Mouse (Mus musculus): Measurements from ENCODE around the gene Cic. TPM values are rescaled to one million over a fixed set of nuclear protein-coding genes. Genes with fewer than 3 reads are reported as not detected.

Cic gene
- polyA plus RNA-seq, 1 experiment from 2014 or later, result 29.5 TPM

GRCm38 (mm10) chr7:25279861-25280791, 12.6 kb downstream of the Cic start:
- 0% methylated on average over 6 of the region's 6 CpGs for WGBS
- H3K4me2 ChIP-seq, result peak overlapping the region; percentile 89
- H3K27me3 ChIP-seq, result no peaks in the 10 kb centered on the region
- peaks cover 5% of the 10 kb centered on the region for H3K36me3 ChIP-seq
- H3K4me1 ChIP-seq, result peaks cover 65% of the 10 kb centered on the region
- peak overlapping the region; percentile 100 for H3K27ac ChIP-seq
- no peaks in the 10 kb centered on the region for H3K9me3 ChIP-seq
- peak overlapping the region; percentile 76 for H3K9ac ChIP-seq
- peak; percentile 2 for ATAC-seq (ENCODE audit: borderline replicate concordance, extremely low read depth, low FRiP score, low TSS enrichment)
- H3K4me3 ChIP-seq, result peak overlapping the region; percentile 84

DNA sequence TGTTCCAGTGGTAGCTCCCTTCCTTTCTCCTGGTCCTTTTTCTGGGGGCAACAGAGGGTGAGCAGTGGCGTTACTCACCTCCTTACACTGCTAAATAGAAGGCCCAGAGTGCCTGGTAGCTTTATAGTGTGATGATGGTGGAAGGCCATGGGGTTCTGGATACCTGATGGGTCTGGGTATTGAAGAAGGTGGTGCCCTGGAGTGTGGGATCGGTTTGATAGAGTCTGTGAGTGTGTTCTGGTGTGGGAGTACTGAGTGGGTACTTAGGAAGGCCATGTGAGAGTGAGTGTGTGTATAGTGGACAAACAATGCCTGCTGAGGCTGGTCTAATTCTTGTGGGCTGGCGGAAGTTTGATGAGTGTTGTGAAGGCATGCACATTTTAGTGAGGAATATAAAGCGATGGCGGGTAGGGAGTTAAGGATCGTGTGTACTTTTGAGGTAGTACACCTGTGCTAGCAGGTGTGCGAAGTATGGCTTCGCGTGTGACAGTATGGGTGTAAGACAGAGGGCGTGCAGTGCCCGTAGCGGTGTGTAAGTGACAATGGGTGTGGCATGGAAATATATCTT, 13.7 kb downstream of the Cic start:
- Histone ChIP-seq H3K4me3 (peak overlapping the region; percentile 84), H3K9ac (peak overlapping the region; percentile 76), H3K27ac (peak overlapping the region; percentile 100), H3K27me3 (no peaks in the 10 kb centered on the region), H3K36me3 (peaks cover 16% of the 10 kb centered on the region), H3K4me2 (peak overlapping the region; percentile 89), H3K9me3 (no peaks in the 10 kb centered on the region), H3K4me1 (peaks cover 61% of the 10 kb centered on the region)
- 8% methylated on average over 12 of the region's 12 CpGs for WGBS
- no peak; the same call in 1 of the 2 replicates for ATAC-seq (ENCODE audit: borderline replicate concordance, extremely low read depth, low FRiP score, low TSS enrichment)

GRCm38 (mm10) chr7:25281734-25282601, 14.5 kb downstream of the Cic start:
- WGBS, result 1% methylated on average over 69 of the region's 108 CpGs
- peaks cover 58% of the 10 kb centered on the region for H3K4me1 ChIP-seq

DNA sequence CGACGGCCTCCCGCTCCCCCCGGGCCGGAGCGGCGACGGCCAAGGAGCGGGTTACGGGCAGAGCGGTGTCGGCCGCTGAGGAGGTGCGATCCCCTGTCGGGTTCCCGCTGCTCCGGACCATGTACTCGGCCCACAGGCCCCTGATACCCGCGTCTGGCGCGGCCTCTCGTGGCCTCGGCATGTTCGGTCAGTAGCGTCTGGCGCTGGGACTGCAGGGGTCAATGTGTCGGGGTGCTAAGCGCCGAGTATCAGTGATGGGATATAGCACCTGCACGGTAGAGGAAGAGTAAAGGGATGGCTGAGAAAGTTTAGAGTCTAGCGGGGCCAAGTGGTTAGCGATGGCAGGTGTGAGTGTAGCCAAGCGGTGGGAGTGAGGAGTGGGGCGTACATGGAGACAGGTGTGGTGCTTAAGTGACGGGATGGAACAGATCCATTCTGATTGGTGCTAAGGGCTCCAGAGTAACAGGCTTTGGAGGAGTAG, 15.3 kb downstream of the Cic start:
- Histone ChIP-seq H3K4me1 (peaks cover 50% of the 10 kb centered on the region), H3K9ac (peak overlapping the region; percentile 85), H3K4me3 (peak overlapping the region; percentile 84), H3K4me2 (peak overlapping the region; percentile 89), H3K27me3 (no peaks in the 10 kb centered on the region), H3K36me3 (peaks cover 32% of the 10 kb centered on the region), H3K9me3 (no peaks in the 10 kb centered on the region), H3K27ac (peak overlapping the region; percentile 100)
- peak; percentile 4; the same call in 1 of the 2 replicates for ATAC-seq (ENCODE audit: borderline replicate concordance, extremely low read depth, low FRiP score, low TSS enrichment)
- WGBS, result under 1% methylated on average over 33 of the region's 36 CpGs

More at GRCm38 (mm10) chr7:25281734-25282601, 14.5 kb downstream of the Cic start:
- peak overlapping the region; percentile 84 for H3K4me3 ChIP-seq
- H3K27me3 ChIP-seq, result no peaks in the 10 kb centered on the region
- peak overlapping the region; percentile 85 for H3K9ac ChIP-seq
- no peaks in the 10 kb centered on the region for H3K9me3 ChIP-seq
- ATAC-seq (ENCODE audit: borderline replicate concordance, extremely low read depth, low FRiP score, low TSS enrichment), result peak; percentile 80
- peak overlapping the region; percentile 100 for H3K27ac ChIP-seq
- peak overlapping the region; percentile 89 for H3K4me2 ChIP-seq
- H3K36me3 ChIP-seq, result peaks cover 23% of the 10 kb centered on the region

DNA sequence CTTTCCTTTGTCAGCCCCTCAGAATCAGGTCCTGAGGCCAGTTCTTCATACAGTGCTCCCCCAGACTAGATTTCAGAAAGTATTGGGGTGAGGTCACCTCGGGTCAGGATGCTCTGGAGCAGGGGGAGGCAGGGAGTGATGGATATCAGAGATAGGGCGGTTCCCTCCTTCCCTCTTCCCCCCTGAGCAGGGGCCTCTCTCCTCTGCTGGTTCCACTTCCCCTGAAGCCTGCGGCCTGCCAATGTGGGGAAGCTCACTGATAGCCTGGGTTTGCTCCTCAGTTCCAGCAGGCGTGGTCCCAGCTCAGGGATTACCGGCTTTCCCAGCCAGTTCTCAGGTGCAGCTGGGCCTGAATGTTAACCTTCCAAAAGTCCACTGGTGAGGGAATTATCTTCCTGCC, 16.1 kb downstream of the Cic start:
- Histone ChIP-seq H3K4me3 (peak overlapping the region; percentile 84), H3K4me1 (peaks cover 47% of the 10 kb centered on the region), H3K4me2 (peak overlapping the region; percentile 89), H3K36me3 (peaks cover 40% of the 10 kb centered on the region), H3K27me3 (no peaks in the 10 kb centered on the region), H3K9me3 (no peaks in the 10 kb centered on the region), H3K9ac (peak overlapping the region; percentile 85), H3K27ac (peak overlapping the region; percentile 100)
- WGBS, result 7% methylated on average over 5 of the region's 5 CpGs
- ATAC-seq (ENCODE audit: borderline replicate concordance, extremely low read depth, low FRiP score, low TSS enrichment), result no peak

GRCm38 (mm10) chr7:25284171-25284570, 16.7 kb downstream of the Cic start:
- Histone ChIP-seq H3K4me2 (peak overlapping the region; percentile 89), H3K27ac (peak overlapping the region; percentile 100), H3K36me3 (peaks cover 46% of the 10 kb centered on the region), H3K9me3 (no peaks in the 10 kb centered on the region), H3K4me3 (peak overlapping the region; percentile 84), H3K27me3 (no peaks in the 10 kb centered on the region), H3K9ac (peak overlapping the region; percentile 85), H3K4me1 (peaks cover 47% of the 10 kb centered on the region)
- WGBS, result 65% methylated on average over 2 of the region's 2 CpGs
- ATAC-seq (ENCODE audit: borderline replicate concordance, extremely low read depth, low FRiP score, low TSS enrichment), result no peak

- no peak for ATAC-seq (ENCODE audit: borderline replicate concordance, extremely low read depth, low FRiP score, low TSS enrichment)
- Histone ChIP-seq H3K36me3 (peaks cover 51% of the 10 kb centered on the region), H3K27me3 (no peaks in the 10 kb centered on the region), H3K9me3 (no peaks in the 10 kb centered on the region), H3K4me2 (peak overlapping the region; percentile 21; the same call in 1 of the 2 replicates), H3K4me1 (peaks cover 43% of the 10 kb centered on the region), H3K9ac (no peak overlapping the region), H3K27ac (no peak overlapping the region), H3K4me3 (no peak overlapping the region)
- WGBS, result 59% methylated on average over 5 of the region's 5 CpGs
Observed at GRCm38 (mm10) chr7:25284766-25285165, 17.3 kb downstream of the Cic start.

DNA sequence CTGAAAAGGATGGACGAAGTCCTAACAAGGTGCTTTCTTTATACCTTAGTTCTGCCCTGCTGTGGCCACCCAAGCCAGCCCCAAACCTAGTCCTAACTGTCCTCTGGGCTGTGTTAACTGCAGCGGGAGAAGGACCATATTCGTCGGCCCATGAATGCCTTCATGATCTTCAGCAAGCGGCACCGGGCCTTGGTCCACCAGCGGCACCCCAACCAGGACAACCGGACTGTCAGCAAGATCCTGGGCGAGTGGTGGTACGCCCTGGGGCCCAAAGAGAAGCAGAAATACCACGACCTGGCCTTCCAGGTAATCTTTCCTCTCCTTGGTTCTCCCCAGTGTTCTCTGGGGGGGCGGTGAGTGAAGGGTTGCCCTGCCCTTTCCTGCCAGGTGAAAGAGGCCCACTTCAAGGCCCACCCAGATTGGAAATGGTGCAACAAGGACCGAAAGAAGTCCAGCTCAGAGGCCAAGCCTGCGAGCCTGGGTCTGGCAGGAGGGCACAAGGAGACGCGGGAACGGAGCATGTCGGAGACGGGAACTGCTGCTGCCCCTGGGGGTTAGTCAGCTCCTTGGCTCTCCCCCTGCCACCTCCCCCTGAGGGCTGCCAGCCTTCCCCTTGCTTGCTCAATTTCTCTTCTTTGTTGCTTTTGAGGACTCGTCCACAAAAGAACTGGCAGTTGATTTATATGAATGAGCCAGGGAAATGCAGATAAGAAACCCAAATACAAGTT, 18.2 kb downstream of the Cic start:
- Histone ChIP-seq H3K4me3 (no peak overlapping the region), H3K27ac (no peak overlapping the region), H3K27me3 (no peaks in the 10 kb centered on the region), H3K36me3 (peaks cover 61% of the 10 kb centered on the region), H3K9me3 (no peaks in the 10 kb centered on the region), H3K4me2 (no peak overlapping the region), H3K4me1 (peaks cover 34% of the 10 kb centered on the region), H3K9ac (no peak overlapping the region)
- no peak for ATAC-seq (ENCODE audit: borderline replicate concordance, extremely low read depth, low FRiP score, low TSS enrichment)
- WGBS, result 87% methylated on average over 20 of the region's 20 CpGs

DNA sequence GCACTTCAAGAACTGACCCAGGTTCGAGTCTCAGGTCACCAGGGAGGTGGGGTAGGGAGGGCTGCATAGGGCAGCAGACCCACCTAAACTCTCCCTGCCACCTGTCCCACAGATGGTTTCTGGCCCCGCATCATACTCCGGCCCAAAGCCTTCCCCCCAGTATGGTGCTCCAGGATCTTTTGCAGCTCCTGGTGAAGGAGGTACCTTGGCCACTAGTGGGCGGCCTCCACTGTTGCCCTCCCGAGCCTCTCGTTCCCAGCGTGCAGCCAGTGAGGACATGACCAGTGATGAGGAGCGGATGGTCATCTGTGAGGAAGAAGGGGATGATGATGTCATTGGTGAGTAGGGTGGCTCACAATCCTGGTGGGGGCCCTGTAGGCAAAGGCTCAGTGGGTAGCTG, 19.5 kb downstream of the Cic start:
- no peak overlapping the region for H3K9ac ChIP-seq

DNA sequence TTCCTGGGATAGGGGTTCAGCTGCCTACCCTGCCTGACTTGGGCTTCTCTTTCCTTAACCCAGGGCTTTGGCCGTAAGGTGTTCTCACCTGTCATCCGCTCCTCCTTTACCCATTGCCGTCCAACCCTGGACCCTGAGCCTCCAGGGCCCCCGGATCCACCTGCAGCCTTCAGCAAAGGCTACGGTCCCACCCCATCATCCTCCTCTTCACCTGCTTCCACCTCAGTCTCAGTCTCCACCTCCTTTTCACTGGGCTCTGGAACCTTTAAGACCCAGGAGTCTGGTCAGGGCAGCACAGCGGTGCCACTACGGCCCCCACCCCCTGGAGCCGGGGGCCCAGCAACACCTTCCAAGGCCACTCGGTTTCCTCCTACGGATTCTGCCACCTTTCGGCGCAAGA, 20.5 kb downstream of the Cic start:
- peaks cover 25% of the 10 kb centered on the region for H3K4me1 ChIP-seq
- WGBS, result 89% methylated on average over 12 of the region's 12 CpGs

More for the DNA sequence above, 19.5 kb downstream of the Cic start:
- WGBS, result 73% methylated on average over 8 of the region's 8 CpGs
- Histone ChIP-seq H3K4me3 (no peak overlapping the region), H3K9me3 (no peaks in the 10 kb centered on the region), H3K4me2 (no peak overlapping the region), H3K36me3 (peaks cover 74% of the 10 kb centered on the region), H3K4me1 (peaks cover 28% of the 10 kb centered on the region), H3K27ac (no peak overlapping the region), H3K27me3 (no peaks in the 10 kb centered on the region)
- ATAC-seq (ENCODE audit: borderline replicate concordance, extremely low read depth, low FRiP score, low TSS enrichment), result no peak

GRCm38 (mm10) chr7:25288721-25289120, 21.2 kb downstream of the Cic start:
- H3K36me3 ChIP-seq, result peaks cover 91% of the 10 kb centered on the region
- no peak overlapping the region for H3K27ac ChIP-seq
- no peak overlapping the region for H3K4me2 ChIP-seq
- no peaks in the 10 kb centered on the region for H3K27me3 ChIP-seq
- H3K4me3 ChIP-seq, result no peak overlapping the region
- peaks cover 19% of the 10 kb centered on the region for H3K4me1 ChIP-seq
- 83% methylated on average over 3 of the region's 3 CpGs for WGBS
- H3K9me3 ChIP-seq, result no peaks in the 10 kb centered on the region
- no peak for ATAC-seq (ENCODE audit: borderline replicate concordance, extremely low read depth, low FRiP score, low TSS enrichment)
- H3K9ac ChIP-seq, result no peak overlapping the region

More for the DNA sequence above, 20.5 kb downstream of the Cic start:
- no peak for ATAC-seq (ENCODE audit: borderline replicate concordance, extremely low read depth, low FRiP score, low TSS enrichment)
- Histone ChIP-seq H3K4me3 (no peak overlapping the region), H3K36me3 (peaks cover 84% of the 10 kb centered on the region), H3K9ac (no peak overlapping the region), H3K27me3 (no peaks in the 10 kb centered on the region), H3K9me3 (no peaks in the 10 kb centered on the region), H3K4me2 (no peak overlapping the region), H3K27ac (no peak overlapping the region)

All from lung, embryonic 15.5 days (tissue).